Mouse (Mus musculus) brain, embryonic 14.5 days (tissue): ENCODE measurements around the gene Mylk2.

Experiments
- CTCF ChIP-seq: fragments of 200-500 bp; IDR thresholded peaks from 2 replicates; pipeline ENCODE4 v1.5.1; 2012; ENCODE audit warnings: inconsistent platforms, mild to moderate bottlenecking, moderate library complexity, borderline replicate concordance; ENCODE audit not compliant: insufficient read depth, insufficient read length; ENCODE audit errors: extremely low read depth
- POLR2A ChIP-seq: fragments of 200-500 bp; IDR thresholded peaks from 2 replicates; pipeline ENCODE4 v1.6.1; 2012; ENCODE audit warnings: mild to moderate bottlenecking, inconsistent platforms, borderline replicate concordance; ENCODE audit not compliant: poor library complexity, insufficient read depth, insufficient read length, severe bottlenecking; ENCODE audit errors: extremely low read depth

DNA sequence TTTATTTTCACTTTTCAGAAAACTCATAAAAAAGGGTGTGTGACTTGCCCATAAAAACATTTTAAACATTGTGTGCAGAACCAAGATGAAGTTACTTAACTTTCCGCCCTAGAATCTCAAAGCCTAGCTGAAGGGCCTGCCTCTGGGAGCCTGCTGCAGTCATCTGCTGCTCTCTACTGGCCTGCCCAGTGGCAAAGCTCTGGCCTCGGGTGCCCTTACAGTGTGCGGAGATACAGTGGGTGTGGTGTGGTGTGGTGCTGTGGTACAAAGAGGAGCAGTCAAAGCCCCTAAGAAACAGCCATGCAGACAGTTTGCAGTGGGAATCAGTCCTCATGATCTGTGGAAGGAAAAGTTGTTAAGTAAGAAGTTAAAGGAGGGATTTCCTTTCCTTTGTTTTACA, 23.9 kb upstream of the Mylk2 start:
- no peak for TF ChIP-seq CTCF
- no peak for TF ChIP-seq POLR2A
